Mouse (Mus musculus): ENCODE data around the gene Slc6a1. TPM values are rescaled to one million over a fixed set of nuclear protein-coding genes. Genes with fewer than 3 reads are reported as not detected.

Gene Slc6a1
- total RNA-seq, 1 experiment from 2014 or later: not detected

- no peak for ATAC-seq (replicated peaks in 1 of 2; ENCODE audit: insufficient read depth in 1 of 2, low FRiP score in 2 of 2, low TSS enrichment in 1 of 2, low read depth in 1 of 2, poor library complexity in 2 of 2, severe bottlenecking in 2 of 2)
These were observed 889 bp downstream of the Slc6a1 start for GRCm38 (mm10) chr6:114283278-114283770.

- ATAC-seq (replicated peaks in 1 of 2; ENCODE audit: insufficient read depth in 1 of 2, low FRiP score in 2 of 2, low TSS enrichment in 1 of 2, low read depth in 1 of 2, poor library complexity in 2 of 2, severe bottlenecking in 2 of 2): no peak
These were observed 1.7 kb downstream of the Slc6a1 start for GRCm38 (mm10) chr6:114283927-114284703.

GRCm38 (mm10) chr6:114285424-114285823, 3.0 kb downstream of the Slc6a1 start:
- no peak for ATAC-seq (replicated peaks in 1 of 2; ENCODE audit: insufficient read depth in 1 of 2, low FRiP score in 2 of 2, low TSS enrichment in 1 of 2, low read depth in 1 of 2, poor library complexity in 2 of 2, severe bottlenecking in 2 of 2)

- ATAC-seq (replicated peaks in 1 of 2; ENCODE audit: insufficient read depth in 1 of 2, low FRiP score in 2 of 2, low TSS enrichment in 1 of 2, low read depth in 1 of 2, poor library complexity in 2 of 2, severe bottlenecking in 2 of 2): no peak
These were observed 6.7 kb downstream of the Slc6a1 start for GRCm38 (mm10) chr6:114289106-114289505.

- no peak for ATAC-seq (replicated peaks in 1 of 2; ENCODE audit: insufficient read depth in 1 of 2, low FRiP score in 2 of 2, low TSS enrichment in 1 of 2, low read depth in 1 of 2, poor library complexity in 2 of 2, severe bottlenecking in 2 of 2)
These were observed 7.7 kb downstream of the Slc6a1 start for GRCm38 (mm10) chr6:114290184-114290583.

- ATAC-seq (replicated peaks in 1 of 2; ENCODE audit: insufficient read depth in 1 of 2, low FRiP score in 2 of 2, low TSS enrichment in 1 of 2, low read depth in 1 of 2, poor library complexity in 2 of 2, severe bottlenecking in 2 of 2): no peak
These were observed 8.5 kb downstream of the Slc6a1 start for GRCm38 (mm10) chr6:114290929-114291328.

GRCm38 (mm10) chr6:114291396-114291795, 9.0 kb downstream of the Slc6a1 start:
- ATAC-seq (replicated peaks in 1 of 2; ENCODE audit: insufficient read depth in 1 of 2, low FRiP score in 2 of 2, low TSS enrichment in 1 of 2, low read depth in 1 of 2, poor library complexity in 2 of 2, severe bottlenecking in 2 of 2): no peak

GRCm38 (mm10) chr6:114293511-114293910, 11.1 kb downstream of the Slc6a1 start:
- ATAC-seq (replicated peaks in 1 of 2; ENCODE audit: insufficient read depth in 1 of 2, low FRiP score in 2 of 2, low TSS enrichment in 1 of 2, low read depth in 1 of 2, poor library complexity in 2 of 2, severe bottlenecking in 2 of 2): no peak

GRCm38 (mm10) chr6:114295086-114295485, 12.7 kb downstream of the Slc6a1 start:
- no peak for ATAC-seq (replicated peaks in 1 of 2; ENCODE audit: insufficient read depth in 1 of 2, low FRiP score in 2 of 2, low TSS enrichment in 1 of 2, low read depth in 1 of 2, poor library complexity in 2 of 2, severe bottlenecking in 2 of 2)

- no peak for ATAC-seq (replicated peaks in 1 of 2; ENCODE audit: insufficient read depth in 1 of 2, low FRiP score in 2 of 2, low TSS enrichment in 1 of 2, low read depth in 1 of 2, poor library complexity in 2 of 2, severe bottlenecking in 2 of 2)
These were observed 15.0 kb downstream of the Slc6a1 start for GRCm38 (mm10) chr6:114297260-114298002.

- ATAC-seq (replicated peaks in 1 of 2; ENCODE audit: insufficient read depth in 1 of 2, low FRiP score in 2 of 2, low TSS enrichment in 1 of 2, low read depth in 1 of 2, poor library complexity in 2 of 2, severe bottlenecking in 2 of 2): no peak
These were observed 17.3 kb downstream of the Slc6a1 start for GRCm38 (mm10) chr6:114299699-114300098.

- no peak for ATAC-seq (replicated peaks in 1 of 2; ENCODE audit: insufficient read depth in 1 of 2, low FRiP score in 2 of 2, low TSS enrichment in 1 of 2, low read depth in 1 of 2, poor library complexity in 2 of 2, severe bottlenecking in 2 of 2)
These were observed 18.3 kb downstream of the Slc6a1 start for GRCm38 (mm10) chr6:114300737-114301136.

- ATAC-seq (replicated peaks in 1 of 2; ENCODE audit: insufficient read depth in 1 of 2, low FRiP score in 2 of 2, low TSS enrichment in 1 of 2, low read depth in 1 of 2, poor library complexity in 2 of 2, severe bottlenecking in 2 of 2): no peak
These were observed 22.2 kb downstream of the Slc6a1 start for GRCm38 (mm10) chr6:114304668-114305067.

GRCm38 (mm10) chr6:114320511-114320910, 38.1 kb downstream of the Slc6a1 start:
- no peak for ATAC-seq (replicated peaks in 1 of 2; ENCODE audit: insufficient read depth in 1 of 2, low FRiP score in 2 of 2, low TSS enrichment in 1 of 2, low read depth in 1 of 2, poor library complexity in 2 of 2, severe bottlenecking in 2 of 2)

GRCm38 (mm10) chr6:114321146-114321545, 38.7 kb downstream of the Slc6a1 start:
- ATAC-seq (replicated peaks in 1 of 2; ENCODE audit: insufficient read depth in 1 of 2, low FRiP score in 2 of 2, low TSS enrichment in 1 of 2, low read depth in 1 of 2, poor library complexity in 2 of 2, severe bottlenecking in 2 of 2): no peak

- ATAC-seq (replicated peaks in 1 of 2; ENCODE audit: insufficient read depth in 1 of 2, low FRiP score in 2 of 2, low TSS enrichment in 1 of 2, low read depth in 1 of 2, poor library complexity in 2 of 2, severe bottlenecking in 2 of 2): no peak
These were observed 40.5 kb downstream of the Slc6a1 start for GRCm38 (mm10) chr6:114322914-114323313.

- no peak for ATAC-seq (replicated peaks in 1 of 2; ENCODE audit: insufficient read depth in 1 of 2, low FRiP score in 2 of 2, low TSS enrichment in 1 of 2, low read depth in 1 of 2, poor library complexity in 2 of 2, severe bottlenecking in 2 of 2)
These were observed 42.4 kb downstream of the Slc6a1 start for GRCm38 (mm10) chr6:114324808-114325207.

Data from hematopoietic stem cell, adult 5-6 weeks (primary cell).